11 mouse cellular contexts compared by ENCODE assay signal in genomic region chr2:102252651-102253050, GRCm38 (mm10).
DNase-seq lines count a peak whose midpoint lies in the region; ATAC-seq lines count a peak whose summit lies in the region.
"Had no signal": no experiment of that assay in that cellular context is flagged by ENCODE, and none has a peak within 500 bp of the region (broad histone marks: within the 10 kb centered on the region; RNA-seq: fewer than 3 reads in every experiment).

No protein-coding gene starts in this region.

- no peak for DNase-seq in heart, embryonic 10.5 days (ENCODE audit: low spot score)
- peak; percentile 50 for DNase-seq in testis, postnatal 10 days (ENCODE audit: low spot score)
- DNase-seq in testis, postnatal 14 days (ENCODE audit: low spot score) = no peak
- DNase-seq in adrenal gland, postnatal 36 days = peak; percentile 27 to 38
- DNase-seq in limb, embryonic 10.5 days (ENCODE audit: low spot score) = no peak
- no peak for DNase-seq in spleen, adult 12 weeks (ENCODE audit: low spot score)
- DNase-seq: heart, adult 2 months had no signal

- no peak overlapping the region for H3K27ac ChIP-seq in heart, embryonic 15.5 days
- no peak overlapping the region for H3K27ac ChIP-seq in heart, embryonic 10.5 days
- H3K27ac ChIP-seq in limb, embryonic 10.5 days = no peak overlapping the region
- H3K27ac ChIP-seq: embryonic facial prominence, embryonic 12.5 days; heart, adult 2 months; intestine, embryonic 15.5 days; liver, embryonic 12.5 days had no signal

- H3K4me2 ChIP-seq in heart, embryonic 15.5 days = no peak overlapping the region
- H3K4me2 ChIP-seq: embryonic facial prominence, embryonic 12.5 days; intestine, embryonic 15.5 days; liver, embryonic 12.5 days had no signal

- peak; percentile 88 for ATAC-seq in heart, embryonic 15.5 days (replicated peaks; ENCODE audit: insufficient number of reproducible peaks, insufficient read depth, low FRiP score, low read depth)
- ATAC-seq: intestine, embryonic 15.5 days; liver, embryonic 12.5 days had no signal

- H3K9me3 ChIP-seq in heart, embryonic 15.5 days (replicated peaks) = no peaks in the 10 kb centered on the region
- H3K9me3 ChIP-seq in heart, embryonic 10.5 days = no peaks in the 10 kb centered on the region
- H3K9me3 ChIP-seq in limb, embryonic 10.5 days (replicated peaks) = no peaks in the 10 kb centered on the region
- H3K9me3 ChIP-seq: embryonic facial prominence, embryonic 12.5 days; intestine, embryonic 15.5 days; liver, embryonic 12.5 days had no signal

- peaks cover 13% of the 10 kb centered on the region; the same call in 1 of the 2 replicates for H3K27me3 ChIP-seq in heart, embryonic 15.5 days
- H3K27me3 ChIP-seq in heart, embryonic 10.5 days (ENCODE audit: insufficient read depth, poor library complexity, severe bottlenecking) = peaks cover 22% of the 10 kb centered on the region
- peaks cover 18% of the 10 kb centered on the region for H3K27me3 ChIP-seq in limb, embryonic 10.5 days (ENCODE audit: low read depth, poor library complexity, severe bottlenecking)
- H3K27me3 ChIP-seq: intestine, embryonic 15.5 days had no signal

- no peaks in the 10 kb centered on the region for H3K36me3 ChIP-seq in heart, embryonic 15.5 days
- H3K36me3 ChIP-seq in heart, embryonic 10.5 days = no peaks in the 10 kb centered on the region
- no peaks in the 10 kb centered on the region for H3K36me3 ChIP-seq in limb, embryonic 10.5 days
- H3K36me3 ChIP-seq: embryonic facial prominence, embryonic 12.5 days; intestine, embryonic 15.5 days; liver, embryonic 12.5 days had no signal

- H3K9ac ChIP-seq in heart, embryonic 15.5 days = no peak overlapping the region
- H3K9ac ChIP-seq: embryonic facial prominence, embryonic 12.5 days; intestine, embryonic 15.5 days; liver, embryonic 12.5 days had no signal

- 25% methylated on average over 4 of the region's 4 CpGs for WGBS in heart, embryonic 15.5 days
- 61% methylated on average over 4 of the region's 4 CpGs for WGBS in heart, embryonic 10.5 days
- 85% methylated on average over 4 of the region's 4 CpGs for WGBS in limb, embryonic 10.5 days

- no peak overlapping the region for H3K4me3 ChIP-seq in heart, embryonic 15.5 days
- H3K4me3 ChIP-seq in heart, embryonic 10.5 days = no peak overlapping the region
- H3K4me3 ChIP-seq in limb, embryonic 10.5 days = no peak overlapping the region
- H3K4me3 ChIP-seq: embryonic facial prominence, embryonic 12.5 days; heart, adult 2 months; intestine, embryonic 15.5 days; liver, embryonic 12.5 days had no signal

- no peaks in the 10 kb centered on the region; the same call in none of the 2 replicates for H3K4me1 ChIP-seq in heart, embryonic 15.5 days (replicated peaks)
- H3K4me1 ChIP-seq in heart, embryonic 10.5 days = peaks cover 2% of the 10 kb centered on the region; the same call in 1 of the 2 replicates
- H3K4me1 ChIP-seq in limb, embryonic 10.5 days = peaks cover 4% of the 10 kb centered on the region
- H3K4me1 ChIP-seq: liver, embryonic 12.5 days had no signal

Comparison
In these comparisons a context has a peak if more than half of its experiments do, and no peak if none do; other contexts are left out.
1. DNase-seq: peak in testis, postnatal 10 days (single experiment) and adrenal gland, postnatal 36 days (2 of 2); none in heart, embryonic 10.5 days (single experiment), testis, postnatal 14 days (single experiment), limb, embryonic 10.5 days (single experiment) and spleen, adult 12 weeks (single experiment).